Mouse (Mus musculus): Measurements from ENCODE around the gene Ninj1.

- TF ChIP-seq CEBPB (IDR thresholded peaks at IDR 0.05; ENCODE audit: low read depth) (no peak), CTCF (IDR thresholded peaks at IDR 0.05; ENCODE audit: control insufficient read depth, insufficient read depth, insufficient read length) (no peak), MAX (IDR thresholded peaks at IDR 0.05) (no peak), MYOD1 (IDR thresholded peaks at IDR 0.05; ENCODE audit: control insufficient read depth, insufficient read length, low read depth) (peak; percentile 8), USF1 (IDR thresholded peaks at IDR 0.05; ENCODE audit: low read depth) (no peak), FOSL1 (IDR thresholded peaks at IDR 0.05; ENCODE audit: insufficient read depth, low read length, poor library complexity, severe bottlenecking) (no peak)
These were observed 27.8 kb downstream of the Ninj1 start for GRCm38 (mm10) chr13:49215128-49215503.

All from C2C12 (cell line).